Mouse (Mus musculus) ZHBTc4 (cell line): ENCODE measurements at regions not wholly inside any gene's neighbourhood (a gene's known extent, or its start where the extent isn't known, plus 50 kb on each side); places are given as distances from the start of the nearest gene placed in this dataset.
A peak's percentile ranks its signal among the peaks of the same experiment; 100 is the strongest.
"Not testable (repeated sequence)": the region's sequence is repeated elsewhere in the genome, so short reads cannot be mapped to it uniquely, and the experiment has no call there.

ENCODE experiments used
- DNase-seq: peaks from one replicate; pipeline ENCODE4 v3.0.0-alpha.2; 2011; ENCODE audit warnings: low read depth, low spot score

GRCm38 (mm10) chr10:30470831-30471230 is 129.7 kb downstream of the Trmt11 start:
- DNase-seq = no peak

GRCm38 (mm10) chr10:30450616-30451015 is 149.9 kb downstream of the Trmt11 start:
- no peak for DNase-seq

DNA sequence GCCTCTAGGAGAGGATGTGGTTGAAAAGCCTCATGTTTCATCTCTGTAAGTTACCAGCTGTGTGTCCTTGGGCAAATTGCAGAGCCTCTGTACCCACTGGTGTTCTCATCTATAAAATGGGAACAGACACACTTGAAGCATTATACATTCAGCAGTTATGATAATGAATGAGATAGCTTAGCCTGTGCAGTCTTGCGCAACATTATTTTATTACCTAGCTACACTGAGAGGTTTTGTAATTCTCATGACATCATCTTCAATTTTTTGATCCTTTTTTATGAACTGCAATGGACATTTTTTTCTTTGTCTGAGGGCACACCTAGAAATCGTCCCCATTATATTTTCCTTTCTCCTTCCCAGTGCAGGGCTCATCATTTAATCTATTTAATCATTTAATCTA is 153.5 kb downstream of the Trmt11 start:
- DNase-seq = no peak

GRCm38 (mm10) chr10:30446572-30446971 is 154.0 kb downstream of the Trmt11 start:
- no peak for DNase-seq

DNA sequence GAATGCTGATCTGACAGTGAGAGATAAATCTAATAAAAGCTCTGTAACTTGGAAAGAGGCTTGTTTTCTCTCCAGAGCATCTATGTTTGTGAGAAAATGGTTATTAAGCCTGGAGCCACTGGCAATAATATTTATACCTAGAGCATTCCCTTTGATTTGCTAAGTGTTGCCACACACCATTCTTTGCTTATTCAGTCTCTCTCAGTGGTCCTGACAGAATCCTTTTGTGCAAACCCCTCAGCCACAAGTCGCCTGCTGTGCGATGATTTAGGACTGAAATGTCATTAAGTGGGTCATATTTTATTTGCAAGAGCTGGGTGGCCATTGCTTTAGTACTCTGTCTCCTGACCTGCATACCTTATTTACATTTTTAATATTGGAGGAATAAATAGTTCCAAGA is 160.7 kb downstream of the Trmt11 start:
- DNase-seq = no peak

DNA sequence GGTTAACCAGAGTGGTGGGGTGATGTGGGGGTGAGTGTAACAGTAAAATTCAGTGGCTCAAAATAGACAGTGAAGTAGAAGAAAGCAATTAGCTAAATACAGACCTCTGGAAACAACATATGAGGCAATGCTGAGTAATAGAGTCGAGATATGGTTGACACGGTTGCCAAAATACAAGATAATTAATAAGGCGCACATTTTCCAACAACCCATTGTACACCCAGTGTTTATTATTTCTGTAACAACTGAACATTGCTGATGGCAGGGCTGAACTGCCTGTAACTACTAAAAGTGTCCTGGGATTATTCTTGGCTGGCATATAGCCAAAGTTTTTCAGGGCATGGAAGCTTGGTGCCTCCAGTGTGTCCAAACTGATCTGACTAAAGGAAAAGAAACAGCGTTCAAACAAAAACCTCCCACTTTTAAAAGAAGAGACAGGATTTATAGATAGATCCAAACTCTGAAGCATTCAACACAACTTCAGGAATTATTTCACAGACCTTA is 174.1 kb downstream of the Trmt11 start:
- DNase-seq = no peak

DNA sequence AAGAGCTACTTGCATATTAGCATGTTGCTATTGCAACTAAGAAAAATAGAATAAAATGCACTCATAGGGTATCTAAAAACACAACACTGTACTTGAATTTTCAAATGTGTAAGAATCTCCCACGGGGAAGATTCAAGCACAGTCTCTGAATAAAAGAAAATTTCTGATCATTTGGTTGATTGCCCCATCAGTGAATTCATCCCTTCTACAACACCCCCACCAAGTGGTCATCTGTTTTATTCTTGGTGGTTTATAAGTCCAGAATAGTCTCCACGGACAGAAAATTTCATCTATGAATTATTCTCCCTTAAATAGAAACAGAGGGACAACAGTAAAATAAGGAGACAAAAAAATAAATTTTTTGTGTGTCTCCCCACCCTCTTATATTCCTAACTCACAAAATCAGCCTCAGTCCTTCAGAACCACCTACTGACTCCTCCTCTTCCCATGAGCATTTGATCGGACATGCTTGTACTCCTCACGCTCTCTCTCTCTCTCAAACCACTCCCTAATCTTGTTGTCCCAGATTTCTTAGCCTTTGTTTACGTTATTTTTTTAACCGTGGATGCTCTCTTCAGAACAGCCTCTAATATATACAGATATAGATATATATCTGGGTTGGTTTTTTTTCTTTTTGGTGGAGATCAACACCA is 181.0 kb downstream of the Trmt11 start:
- no peak for DNase-seq

- no peak for DNase-seq
Measured at GRCm38 (mm10) chr10:30416314-30416713, 184.2 kb downstream of the Trmt11 start.

DNA sequence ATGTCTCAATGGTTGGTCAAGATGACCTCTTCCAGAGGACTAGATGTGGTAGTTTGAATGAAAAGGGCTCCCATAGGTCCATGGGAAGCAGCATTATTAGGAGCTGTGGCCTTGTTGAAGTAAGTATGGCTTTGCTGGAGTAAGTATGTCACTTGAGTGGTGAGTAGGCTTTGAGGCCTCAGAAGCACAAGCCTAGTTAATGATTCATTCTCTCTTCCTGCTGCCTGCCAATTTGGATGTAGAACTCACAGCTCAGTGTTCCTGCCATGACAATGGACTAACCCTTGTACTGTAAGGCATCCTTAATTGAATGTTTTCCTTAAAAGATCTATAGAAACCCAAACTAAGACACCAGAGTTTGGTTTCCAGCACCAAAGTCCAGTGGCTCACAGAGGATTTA is 188.8 kb downstream of the Trmt11 start:
- DNase-seq = no peak

DNA sequence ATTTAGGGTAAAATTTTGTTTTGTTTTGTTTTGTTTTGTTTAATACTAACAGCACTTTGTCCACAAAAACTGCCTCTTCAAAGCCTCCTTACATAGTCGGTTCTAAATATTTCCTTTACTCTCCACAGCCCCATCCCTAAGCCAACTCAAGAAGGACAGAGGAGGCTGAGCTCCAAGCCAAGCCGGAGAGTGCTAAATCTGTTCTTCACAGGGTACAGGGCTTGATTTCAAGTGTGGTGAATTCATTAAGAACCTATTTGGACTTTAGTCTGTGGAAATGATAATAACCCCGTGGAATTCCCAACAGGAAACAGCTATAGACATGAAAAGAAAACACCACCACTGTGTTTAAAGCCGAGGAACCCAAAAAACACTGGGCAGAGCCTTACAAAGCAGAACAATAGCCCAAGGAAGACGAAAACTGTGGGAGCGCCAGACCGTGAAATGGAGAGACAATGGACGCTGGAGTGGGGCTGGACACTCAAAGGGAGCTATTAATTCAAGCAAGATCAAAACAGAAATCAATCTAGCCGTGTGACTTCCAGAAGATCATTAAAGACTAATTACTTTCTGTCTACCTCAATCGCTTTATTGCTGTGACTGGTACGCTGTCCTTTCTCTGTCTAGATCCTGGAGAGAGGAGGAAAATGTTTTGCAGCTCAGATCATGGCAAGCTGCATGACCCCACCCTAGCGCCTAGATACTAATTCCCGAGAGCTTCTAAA is 194.7 kb downstream of the Trmt11 start:
- no peak for DNase-seq

DNA sequence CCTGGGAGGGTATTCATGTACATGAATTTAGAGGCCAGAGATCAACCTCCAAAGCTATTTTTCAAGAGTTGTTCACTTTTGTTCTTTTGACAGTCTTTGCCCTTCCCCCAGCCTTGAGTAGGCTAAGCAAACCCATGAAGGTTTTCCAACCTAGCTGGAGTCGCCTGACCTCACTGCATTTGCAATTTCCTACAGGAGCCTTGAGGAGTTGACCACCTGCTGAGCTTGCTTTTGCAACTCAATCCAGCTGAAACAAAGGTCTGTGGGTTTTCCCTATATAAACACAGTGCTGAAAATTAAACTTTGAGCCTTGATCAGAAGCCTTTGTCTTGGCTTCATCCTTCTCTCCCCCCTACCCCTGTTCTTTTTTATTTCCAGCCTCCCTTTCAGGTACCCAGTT is 170.2 kb upstream of the Cenpw start:
- peak; percentile 90 for DNase-seq

DNA sequence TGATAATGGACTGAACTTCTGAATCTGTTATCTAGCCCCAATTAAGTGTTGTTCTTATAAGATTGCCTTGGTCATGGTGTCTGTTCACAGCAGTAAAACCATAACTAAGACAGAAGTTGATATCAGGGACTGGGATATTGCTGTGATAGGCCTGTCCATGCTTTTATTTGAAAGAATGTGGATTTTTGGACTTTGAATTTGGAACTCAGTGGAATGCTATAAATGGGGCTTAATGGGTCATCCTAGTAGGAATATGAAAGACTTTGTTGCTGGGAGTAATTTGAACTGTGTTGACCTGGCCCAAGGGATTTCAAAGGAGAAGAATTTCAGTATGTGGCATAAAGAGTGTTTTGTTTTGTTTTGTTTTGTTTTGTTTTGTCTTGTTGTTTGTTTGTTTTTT is 160.5 kb upstream of the Cenpw start:
- DNase-seq = not testable (repeated sequence)

DNA sequence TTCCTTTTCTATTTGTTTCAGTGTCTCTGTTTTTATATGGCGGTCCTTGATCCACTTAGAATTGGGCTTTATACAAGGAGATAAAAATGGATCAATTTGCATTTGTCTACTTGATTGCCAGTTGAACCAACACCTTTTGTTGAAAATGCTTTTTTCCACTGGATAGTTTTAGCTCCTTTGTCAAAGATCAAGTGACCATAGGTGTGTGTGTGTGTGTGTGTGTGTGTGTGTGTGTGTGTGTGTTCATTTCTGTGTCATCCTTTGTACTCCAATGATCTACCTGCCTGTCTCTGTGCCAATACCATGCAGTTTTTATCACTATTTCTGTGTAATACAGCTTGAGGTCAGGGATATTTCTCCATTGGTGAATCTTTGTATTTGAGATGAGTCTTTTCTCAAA is 158.7 kb upstream of the Cenpw start:
- no peak for DNase-seq

GRCm38 (mm10) chr10:30342965-30343478 is 142.7 kb upstream of the Cenpw start:
- DNase-seq = no peak

GRCm38 (mm10) chr10:30328334-30329014 is 128.1 kb upstream of the Cenpw start:
- no peak for DNase-seq

GRCm38 (mm10) chr10:30327849-30328248 is 127.5 kb upstream of the Cenpw start:
- DNase-seq = no peak

DNA sequence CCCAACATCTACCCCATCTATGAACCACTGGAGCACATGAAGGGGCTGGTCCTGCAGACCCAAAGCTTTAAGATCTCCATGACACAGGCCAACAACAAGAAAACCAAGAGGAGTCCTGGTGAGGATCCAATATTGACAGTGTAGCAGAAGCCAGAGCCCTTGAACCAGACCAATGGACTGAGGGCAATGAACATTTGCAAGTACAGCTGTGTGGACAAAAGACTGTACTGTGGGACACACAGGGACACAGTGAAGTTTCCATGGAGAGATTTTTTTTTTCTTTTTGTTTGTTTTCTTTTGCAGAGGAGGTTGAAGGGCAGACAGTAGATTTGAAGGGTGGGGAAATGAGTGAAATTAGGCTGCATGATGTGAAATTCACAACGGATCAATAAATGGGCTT is 126.5 kb upstream of the Cenpw start:
- DNase-seq = no peak

DNA sequence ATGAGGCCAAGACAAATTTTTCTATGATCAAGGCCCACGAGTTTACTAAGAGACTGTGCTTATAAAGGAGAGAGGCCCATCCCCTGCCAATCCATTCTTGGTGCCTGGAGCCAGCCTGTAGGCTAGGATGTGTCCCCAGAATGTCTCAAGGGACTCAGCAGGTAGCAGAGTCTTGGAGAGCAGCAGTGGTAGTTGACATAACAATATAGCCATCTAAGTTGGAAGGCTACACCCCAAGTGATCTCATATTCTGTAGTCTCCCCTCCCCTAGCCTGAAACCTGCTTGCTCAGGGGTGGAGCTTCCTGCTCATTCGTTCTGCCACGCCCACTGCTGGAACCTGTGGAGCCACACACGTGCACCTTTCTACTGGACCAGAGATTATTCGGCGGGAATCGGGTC is 95.5 kb upstream of the Cenpw start:
- peak; percentile 72 for DNase-seq

DNA sequence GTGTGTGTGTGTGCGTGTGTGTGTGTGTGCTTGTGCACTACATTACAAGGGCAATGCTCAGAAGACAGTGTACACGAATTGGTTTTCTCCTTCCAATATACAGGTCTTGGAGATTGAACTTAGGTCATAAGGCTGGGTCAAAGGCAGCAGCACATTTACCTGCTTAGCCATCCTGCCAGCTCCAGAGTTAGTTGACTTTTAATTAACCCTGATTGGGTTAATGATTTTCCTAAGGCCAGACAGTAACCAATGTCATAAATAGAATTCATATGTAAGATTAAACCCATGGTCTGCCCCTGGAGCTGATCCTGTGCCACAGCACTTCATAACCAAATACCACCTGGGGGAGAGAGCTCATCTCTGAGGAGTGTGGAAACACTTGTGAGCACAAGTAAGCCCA is 81.3 kb upstream of the Cenpw start:
- DNase-seq = no peak

- no peak for DNase-seq
Measured at GRCm38 (mm10) chr10:30280451-30280850, 80.1 kb upstream of the Cenpw start.

GRCm38 (mm10) chr10:30279978-30280377 is 79.6 kb upstream of the Cenpw start:
- no peak for DNase-seq

DNA sequence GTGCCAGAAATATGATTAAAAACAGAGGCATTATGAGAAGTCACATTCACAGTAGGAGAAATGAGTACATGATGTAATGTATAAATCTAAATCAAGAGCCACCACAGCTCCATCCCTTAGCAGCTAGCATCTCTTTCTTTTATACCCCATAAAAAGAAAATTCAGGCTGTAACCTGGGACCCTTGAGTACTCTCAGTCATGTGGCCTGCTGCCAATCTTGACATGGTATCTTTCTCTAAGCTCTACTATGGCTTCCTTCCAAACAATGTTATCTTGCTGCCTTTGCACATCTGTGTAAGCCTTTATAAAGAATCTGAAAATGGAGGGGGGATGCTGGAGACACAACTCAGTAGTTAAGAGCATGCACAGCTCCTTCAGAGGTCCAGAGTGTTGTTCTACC is 78.6 kb upstream of the Cenpw start:
- no peak for DNase-seq

DNA sequence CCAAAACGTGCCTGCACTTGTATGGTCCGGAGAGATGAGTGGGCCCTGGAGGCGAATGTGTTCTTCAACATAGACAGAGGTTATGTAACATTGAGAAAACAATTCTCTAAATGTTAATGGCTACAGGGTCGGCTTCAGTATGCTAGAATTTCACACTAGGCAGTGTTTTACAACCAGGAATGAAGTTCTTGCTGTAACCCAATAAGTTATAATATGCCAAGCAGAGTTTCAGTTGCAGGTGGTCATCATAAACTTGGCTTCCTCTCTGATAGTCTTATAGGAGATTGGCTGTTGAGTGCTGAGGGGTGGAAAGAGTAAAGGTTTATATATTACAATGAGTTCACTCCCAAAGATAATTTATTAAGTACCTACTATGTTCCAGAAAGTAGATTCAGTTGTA is 64.8 kb upstream of the Cenpw start:
- no peak for DNase-seq
